ENCODE assay signal across 17 mouse cellular contexts in genomic region chr8:26350616-26351015, GRCm38 (mm10).
DNase-seq lines count a peak whose midpoint lies in the region; TF ChIP-seq lines count a peak whose summit lies in the region.
"Had no signal": no experiment of that assay in that cellular context is flagged by ENCODE, and none has a peak within 500 bp of the region (broad histone marks: within the 10 kb centered on the region; RNA-seq: fewer than 3 reads in every experiment).

No protein-coding gene starts in this region.

- H3K9me3 ChIP-seq in heart, embryonic 10.5 days = no peaks in the 10 kb centered on the region
- H3K9me3 ChIP-seq: forebrain, embryonic 13.5 days; G1E; heart, embryonic 15.5 days; limb, embryonic 15.5 days; neural tube, embryonic 12.5 days had no signal

- H3K4me1 ChIP-seq in heart, embryonic 10.5 days = peaks cover 40% of the 10 kb centered on the region
- H3K4me1 ChIP-seq in lung, adult 2 months (ENCODE audit: control insufficient read depth, insufficient read depth, low read length) = no peaks in the 10 kb centered on the region; the same call in none of the 2 replicates
- H3K4me1 ChIP-seq: megakaryocyte, embryonic 14.5 days had no signal

- H3K27me3 ChIP-seq in heart, embryonic 10.5 days (ENCODE audit: insufficient read depth, poor library complexity, severe bottlenecking) = peaks cover 10% of the 10 kb centered on the region; the same call in 1 of the 2 replicates
- H3K27me3 ChIP-seq: heart, embryonic 15.5 days; megakaryocyte, embryonic 14.5 days; neural tube, embryonic 12.5 days had no signal

- no peak for TF ChIP-seq CTCF in lung, adult 2 months (IDR thresholded peaks at IDR 0.05; ENCODE audit: insufficient read depth, low read length)

- H3K4me3 ChIP-seq in heart, embryonic 10.5 days = no peak overlapping the region
- no peak overlapping the region for H3K4me3 ChIP-seq in lung, adult 2 months (replicated peaks; ENCODE audit: extremely low read depth, low read depth, low read length)
- H3K4me3 ChIP-seq: forebrain, embryonic 13.5 days; heart, embryonic 15.5 days; limb, embryonic 15.5 days; megakaryocyte, embryonic 14.5 days; neural tube, embryonic 12.5 days had no signal

- DNase-seq in heart, adult 8-10 months (ENCODE audit: low spot score) = peak; percentile 33
- no peak for DNase-seq in heart, embryonic 10.5 days (ENCODE audit: low spot score)
- DNase-seq in lung, postnatal 10 days = peak; percentile 21
- no peak for DNase-seq in lung, adult 2 months
- peak; percentile 8 to 16 for DNase-seq in kidney, adult 8-10 months
- DNase-seq in kidney, postnatal 25 days = peak; percentile 23 to 43
- no peak for DNase-seq in thymus, postnatal 10 days (ENCODE audit: low spot score in 2 of 2)
- DNase-seq: adrenal gland, adult 8-10 months; cerebellum, postnatal 10 days; layer of hippocampus, adult 9-11 months; lung, adult 18-20 months had no signal

- no peak for TF ChIP-seq POLR2A in lung, adult 2 months (IDR thresholded peaks at IDR 0.05; ENCODE audit: borderline replicate concordance, extremely low read depth, low read depth, low read length)

- H3K36me3 ChIP-seq in heart, embryonic 10.5 days = no peaks in the 10 kb centered on the region
- H3K36me3 ChIP-seq: G1E; heart, embryonic 15.5 days; limb, embryonic 15.5 days; neural tube, embryonic 12.5 days had no signal

- WGBS in heart, embryonic 10.5 days = 71% methylated on average over 4 of the region's 4 CpGs
- WGBS in lung, adult 2 months = 36% methylated on average over 4 of the region's 4 CpGs

- H3K27ac ChIP-seq in heart, embryonic 10.5 days = no peak overlapping the region
- H3K27ac ChIP-seq: forebrain, embryonic 13.5 days; neural tube, embryonic 12.5 days had no signal

Comparison
In these comparisons a context has a peak if more than half of its experiments do, and no peak if none do; other contexts are left out.
1. DNase-seq: peak in heart, adult 8-10 months (single experiment), lung, postnatal 10 days (single experiment), kidney, adult 8-10 months (2 of 2) and kidney, postnatal 25 days (2 of 2); none in heart, embryonic 10.5 days (single experiment), lung, adult 2 months (single experiment) and thymus, postnatal 10 days (0 of 2).